Mouse (Mus musculus) mouse embryonic stem cell (cell line): ENCODE measurements around the gene C87436.

Source experiments
- in situ Hi-C, 2 experiments: fragments of 300-500 bp; cut with MboI; formaldehyde crosslinking; loops; 1 replicate in 1 of 2; 3 replicates in 1 of 2; pipeline ENCODE4 v1.14.3; 2019 to 2020; ENCODE audit warnings: low sequenced_read_pairs in 2 of 2, low pct_unique_long_range_greater_than_20kb in 1 of 2, mixed read lengths in 1 of 2; ENCODE audit not compliant: unreplicated experiment in 1 of 2

The C87436 gene

GRCm38 (mm10) chr6:86438272-86439118 lies at the start of gene C87436:
Gene C87436, plus strand, starts transcription at chr6:86438374.
- in situ Hi-C loops: no loop called here

DNA sequence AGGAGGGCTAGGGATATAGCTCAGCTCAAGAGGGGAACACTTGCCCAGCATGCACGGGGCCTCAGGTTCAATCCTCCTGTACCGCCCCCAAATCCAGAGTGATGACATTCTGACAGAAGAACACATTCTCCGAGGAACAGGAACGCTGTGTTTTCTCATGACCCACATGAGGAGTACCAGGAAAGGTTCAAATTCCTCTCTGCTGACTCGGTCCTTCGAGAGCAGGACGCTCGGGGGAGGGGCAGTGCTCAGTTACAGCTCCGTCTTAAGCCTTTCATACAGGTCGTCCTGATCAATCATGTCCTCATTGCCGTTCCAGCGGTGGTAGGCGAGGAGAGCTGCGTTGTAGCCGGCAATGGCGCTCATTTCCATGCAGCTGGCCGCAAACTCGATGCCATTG lies 49.7 kb upstream of the C87436 start:
- in situ Hi-C loops: no loop called here

GRCm38 (mm10) chr6:86391326-86391725 lies 46.8 kb upstream of the C87436 start:
- in situ Hi-C loops: no loop called here

DNA sequence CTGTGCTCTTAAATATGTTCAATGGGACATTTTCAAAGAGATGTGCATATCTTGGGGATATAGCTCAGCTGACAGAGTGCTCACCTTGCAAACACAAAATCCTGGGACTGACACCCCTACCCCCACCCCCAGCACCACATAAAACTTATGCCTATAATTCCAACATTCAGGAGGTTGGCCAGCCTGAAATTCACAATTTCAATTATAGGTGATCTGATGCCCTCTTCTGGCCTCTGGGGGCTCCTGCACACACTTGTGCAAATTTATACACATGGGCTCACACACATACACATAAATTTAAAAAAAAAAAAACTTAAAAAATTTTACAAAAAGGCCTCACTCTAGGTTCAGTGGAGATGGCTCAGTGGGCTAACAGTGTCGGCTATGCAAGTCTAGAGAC lies 45.0 kb upstream of the C87436 start:
- in situ Hi-C loops: no loop called here

GRCm38 (mm10) chr6:86394078-86394720 lies 44.0 kb upstream of the C87436 start:
- in situ Hi-C loops: no loop called here

- in situ Hi-C loops: no loop called here
Measured at GRCm38 (mm10) chr6:86395021-86395420, 43.2 kb upstream of the C87436 start.

- in situ Hi-C loops: no loop called here
Measured at GRCm38 (mm10) chr6:86395969-86396368, 42.2 kb upstream of the C87436 start.

DNA sequence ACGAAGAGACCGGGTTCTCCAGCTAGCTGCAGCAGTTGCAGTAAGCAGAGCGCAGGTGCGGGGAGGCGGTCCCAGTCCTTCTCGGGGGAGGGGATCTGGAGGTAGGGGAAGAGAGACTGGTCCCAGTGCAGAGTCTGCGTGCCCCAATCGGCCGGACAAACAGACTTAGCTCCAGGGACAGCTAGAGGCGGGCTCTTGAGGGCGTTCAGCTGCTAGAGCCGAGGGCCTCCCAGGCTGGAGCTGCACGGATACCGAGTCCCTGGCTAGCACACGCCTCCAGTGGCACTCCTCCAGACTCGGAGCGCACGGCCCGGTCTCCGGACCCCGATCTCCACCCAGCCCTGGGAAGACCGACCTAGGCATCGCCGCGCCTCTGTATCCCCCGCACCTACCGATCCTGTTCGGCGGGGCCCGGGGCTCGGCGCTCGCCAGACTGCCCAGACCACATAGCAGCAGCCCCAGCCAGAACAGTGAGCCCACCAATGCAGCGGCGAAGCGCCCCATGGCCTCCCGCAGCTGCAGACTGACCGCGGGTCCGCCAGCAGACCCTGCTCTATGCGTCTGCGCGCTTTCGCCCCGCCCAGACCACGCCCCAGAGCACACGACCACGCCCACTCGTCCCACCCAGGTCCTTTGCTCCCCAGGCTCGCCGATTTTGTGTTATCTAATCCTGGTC lies 41.5 kb upstream of the C87436 start, which contains the start of gene Pcyox1:
Gene Pcyox1, minus strand, starts transcription at position 574 of the 676 bp plus-strand sequence.
- in situ Hi-C loops: no loop called here

DNA sequence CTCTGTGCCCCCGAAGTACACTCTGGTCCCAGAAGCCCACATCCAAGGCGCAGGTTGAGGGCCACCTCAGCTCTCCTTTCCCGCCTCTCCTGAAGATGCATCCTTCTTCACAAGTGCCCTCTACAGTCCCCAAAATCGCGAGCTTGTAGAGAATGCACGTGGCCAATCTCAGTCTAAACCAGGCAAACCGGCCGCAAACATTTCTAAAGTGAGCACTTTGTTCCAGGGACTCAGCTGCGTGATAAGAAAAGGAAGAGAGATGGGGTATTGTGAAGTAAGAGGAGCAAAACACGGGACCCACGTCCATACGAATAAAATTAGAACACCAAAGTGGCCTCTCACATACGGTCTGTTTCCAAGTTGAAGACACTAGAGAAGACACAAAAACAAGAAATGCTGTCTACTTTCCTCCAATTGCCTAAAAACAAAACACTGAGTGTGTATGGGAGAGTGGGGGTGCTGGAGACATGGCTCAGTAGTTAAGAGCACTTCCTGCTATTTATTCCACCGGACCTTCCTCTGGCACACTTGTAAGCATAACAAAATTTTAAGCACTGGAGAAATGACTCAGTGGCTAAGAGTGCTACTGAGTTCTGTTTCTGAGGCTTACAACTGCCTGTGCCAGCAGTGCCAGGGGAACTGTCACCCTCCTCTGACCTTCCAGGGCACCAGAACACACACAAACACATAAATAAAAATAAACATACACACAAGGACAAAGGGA lies 40.8 kb upstream of the C87436 start:
- in situ Hi-C loops: no loop called here

- in situ Hi-C loops: no loop called here
Measured at GRCm38 (mm10) chr6:86398986-86399385, 39.2 kb upstream of the C87436 start.

DNA sequence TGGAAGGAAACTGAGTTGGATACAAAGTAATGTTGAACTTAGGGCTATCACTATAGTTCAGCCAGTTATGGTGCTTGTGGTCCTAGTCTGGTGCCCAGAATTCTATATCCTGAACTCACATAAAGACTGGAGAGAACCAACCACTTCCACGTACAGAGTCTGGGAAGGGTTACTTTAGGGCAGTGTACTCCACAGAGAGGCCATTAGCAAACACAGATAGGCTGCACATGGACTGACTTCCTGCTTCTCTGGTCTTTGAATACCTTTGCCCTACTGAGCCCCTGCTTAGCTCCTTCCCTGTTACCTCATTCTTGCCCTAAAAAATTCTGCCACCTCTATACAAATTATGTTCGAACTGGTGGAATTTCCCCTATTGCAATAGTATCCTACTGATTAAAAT lies 38.2 kb upstream of the C87436 start:
- in situ Hi-C loops: no loop called here

DNA sequence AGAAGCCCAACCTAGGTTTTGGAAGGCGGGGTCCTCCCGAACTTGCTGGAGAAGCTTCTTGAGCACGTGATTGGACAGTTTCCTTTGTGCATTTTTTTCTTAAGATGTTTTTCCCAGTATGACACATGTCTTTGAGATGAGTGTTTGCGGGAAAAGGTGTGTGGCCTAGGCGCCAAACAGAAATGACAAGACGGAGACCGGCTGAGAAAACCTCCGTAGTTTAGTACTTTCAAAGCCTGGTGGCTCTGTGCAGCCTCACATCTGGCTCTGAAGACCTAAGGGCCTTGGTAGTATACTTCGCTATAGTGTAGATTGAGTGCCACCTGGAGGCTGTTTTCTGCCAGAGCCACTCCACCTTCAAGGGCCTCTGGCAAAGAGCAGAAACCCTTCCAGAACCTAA lies 37.2 kb upstream of the C87436 start:
- in situ Hi-C loops: no loop called here

DNA sequence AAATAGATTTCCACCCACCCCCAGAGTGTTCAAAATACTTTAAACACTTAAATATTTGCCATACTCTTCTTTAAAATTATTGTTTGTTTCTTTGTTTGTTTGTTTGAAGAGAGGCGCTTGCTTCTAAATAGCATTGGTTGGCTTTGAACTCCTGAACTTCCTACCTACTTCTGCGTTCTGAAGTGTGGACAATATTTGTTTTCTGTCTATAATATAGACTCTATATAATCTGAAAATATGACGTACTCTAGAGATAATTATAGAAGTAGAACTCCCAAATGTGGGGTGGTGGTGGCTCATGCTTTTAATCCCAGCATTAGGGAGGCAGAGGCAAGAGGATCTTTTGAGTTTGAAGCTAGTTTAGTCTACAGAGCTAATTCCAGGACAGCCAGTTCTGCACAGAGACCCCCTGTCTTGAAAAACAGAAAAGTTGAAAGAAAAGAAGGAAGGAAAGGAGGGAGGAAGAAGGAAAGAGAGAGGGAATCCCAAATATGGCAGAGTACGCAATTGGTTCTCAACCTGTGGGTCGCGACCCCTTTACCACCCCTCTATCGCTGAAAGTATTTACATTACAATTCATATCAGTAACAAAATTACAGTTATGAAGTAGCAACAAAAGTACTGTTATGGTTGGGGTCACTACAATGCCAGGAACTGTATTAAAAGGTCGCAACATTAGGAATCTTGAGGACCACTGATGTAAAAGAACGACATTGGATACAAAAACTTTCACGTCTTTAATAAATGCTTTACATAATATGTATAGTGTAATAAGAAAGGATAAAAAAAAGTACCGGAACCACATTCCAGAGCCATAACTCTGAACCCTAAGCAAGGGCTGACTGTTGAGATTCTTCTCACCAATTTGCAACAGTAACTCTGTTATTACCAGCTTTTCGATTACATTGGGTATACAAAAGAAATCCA lies 35.2 kb upstream of the C87436 start:
- in situ Hi-C loops: no loop called here

GRCm38 (mm10) chr6:86403728-86404099 lies 34.5 kb upstream of the C87436 start:
- in situ Hi-C loops: no loop called here

DNA sequence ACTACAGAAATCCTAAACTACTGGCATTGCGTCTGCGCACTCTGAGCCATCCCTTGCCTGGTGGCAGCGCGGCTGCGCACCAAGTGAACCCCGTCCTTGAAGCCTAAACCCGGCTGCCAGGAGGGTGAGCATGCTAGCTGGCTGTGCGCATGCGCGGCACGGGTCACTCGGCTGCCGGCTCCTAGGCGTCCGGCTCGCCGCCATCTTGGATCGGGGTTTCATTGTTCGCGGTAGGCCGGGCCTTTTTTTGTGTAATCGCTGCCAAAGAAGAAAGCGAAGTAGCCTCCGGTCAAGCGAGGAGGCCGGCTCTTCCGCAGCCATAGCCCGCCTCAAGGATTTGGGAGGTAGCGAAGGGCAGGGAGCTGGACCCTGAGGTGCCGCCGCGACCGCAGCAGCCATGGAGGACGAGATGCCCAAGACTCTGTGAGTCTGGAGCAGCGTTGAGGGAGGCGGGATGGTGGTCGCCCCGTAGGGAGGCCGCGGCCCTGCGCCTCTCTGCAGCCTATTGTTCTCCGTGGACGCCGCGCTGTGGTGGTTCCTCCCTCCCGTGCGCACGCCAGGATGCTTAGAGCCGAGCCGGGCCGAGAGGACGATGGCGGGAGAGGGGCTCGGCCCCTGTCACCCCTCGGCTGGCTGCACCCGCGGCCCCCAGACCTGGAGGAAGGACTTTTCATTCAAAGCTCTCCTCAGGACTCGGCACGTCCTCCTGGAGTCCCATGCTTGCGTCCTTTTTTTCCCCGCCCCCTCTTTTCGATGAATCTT lies 33.9 kb upstream of the C87436 start, which contains the start of gene Tia1:
Gene Tia1, plus strand, starts transcription at position 120 of the 762 bp plus-strand sequence.
- in situ Hi-C loops: no loop called here

GRCm38 (mm10) chr6:86404996-86405395 lies 33.2 kb upstream of the C87436 start:
- in situ Hi-C loops: no loop called here

DNA sequence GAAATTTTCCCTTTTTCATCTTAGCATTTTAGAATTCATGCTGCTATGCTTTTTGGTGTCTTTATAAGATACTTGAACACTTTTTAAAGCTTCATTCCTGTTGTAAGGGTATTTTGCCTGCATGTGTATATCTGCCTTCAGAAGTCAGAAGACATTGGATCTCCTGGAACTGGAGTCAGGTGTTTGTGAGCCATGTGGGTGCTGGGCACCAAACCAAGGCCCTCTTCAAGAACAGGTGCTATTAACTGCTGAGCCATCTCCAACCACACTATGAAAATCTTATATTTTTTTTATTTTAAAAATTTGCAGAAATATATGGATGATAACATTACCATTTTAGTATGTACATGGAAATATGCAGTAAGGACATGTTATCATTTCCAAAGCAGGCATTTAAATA lies 31.9 kb upstream of the C87436 start:
- in situ Hi-C loops: no loop called here
